Mouse (Mus musculus): ENCODE results near the gene Heatr5b.

- TF ChIP-seq CTCF (IDR thresholded peaks at IDR 0.05 in 2 of 3, conservative IDR thresholded peaks at IDR 0.05 in 1 of 3; ENCODE audit: control insufficient read depth in 1 of 3, insufficient read depth in 1 of 3, low read depth in 2 of 3, low read length in 3 of 3, poor library complexity in 1 of 3, severe bottlenecking in 1 of 3) (peak in 2 of 3 experiments; percentile 11 to 46; a peak in 3 of 6 replicates), E2F4 (IDR thresholded peaks at IDR 0.05; ENCODE audit: borderline replicate concordance, low read depth, low read length) (no peak), MEF2A (IDR thresholded peaks at IDR 0.05; ENCODE audit: extremely low read depth, insufficient replicate concordance, low read depth, low read length, poor library complexity, severe bottlenecking) (no peak), POLR2A (IDR thresholded peaks at IDR 0.05; ENCODE audit: control insufficient read depth in 1 of 2, insufficient read depth in 1 of 2, low read depth in 1 of 2, low read length in 2 of 2, poor library complexity in 1 of 2) (no peak), POLR2AphosphoS5 (IDR thresholded peaks at IDR 0.05; ENCODE audit: borderline replicate concordance, low read depth, low read length) (no peak), EP300 (IDR thresholded peaks at IDR 0.05; ENCODE audit: low read depth in 1 of 2, low read length in 2 of 2) (no peak), GATA1 (IDR thresholded peaks at IDR 0.05; ENCODE audit: low read depth, low read length) (no peak), ELF1 (IDR thresholded peaks at IDR 0.05; ENCODE audit: low read depth, low read length) (no peak), POLR2AphosphoS2 (IDR thresholded peaks at IDR 0.05; ENCODE audit: low read length) (no peak), CHD2 (IDR thresholded peaks at IDR 0.05; ENCODE audit: low read length) (no peak)
Observed at GRCm38 (mm10) chr17:78738416-78738815, 96.7 kb downstream of the Heatr5b start.

Data from MEL (cell line).